Mouse (Mus musculus): ENCODE measurements at regions not wholly inside any gene's neighbourhood (a gene's known extent, or its start where the extent isn't known, plus 50 kb on each side); places are given as distances from the start of the nearest gene placed in this dataset.
A peak's percentile ranks its signal among the peaks of the same experiment; 100 is the strongest.

DNA sequence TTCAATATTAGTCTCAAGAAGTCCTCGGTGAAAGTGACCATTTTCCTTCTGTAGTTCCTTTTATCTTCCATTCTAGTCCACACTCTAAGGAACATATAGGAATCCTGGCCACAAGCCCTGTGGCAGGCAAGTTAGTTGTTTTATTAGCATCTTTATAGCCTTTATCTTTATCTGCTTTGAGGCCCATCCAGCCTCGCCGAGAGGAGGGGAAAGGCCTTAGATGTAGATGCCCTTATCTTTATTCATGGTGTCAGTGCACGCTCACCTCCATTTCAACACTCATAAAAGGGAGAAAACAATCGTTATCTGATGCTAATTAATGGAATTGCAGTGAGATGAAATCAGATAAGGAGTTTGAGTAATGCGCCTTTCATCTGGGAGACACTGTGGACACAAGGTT, 65.1 kb downstream of the Zfand5 start:
- DNase-seq (ENCODE audit: low read depth, low spot score), result no peak

DNA sequence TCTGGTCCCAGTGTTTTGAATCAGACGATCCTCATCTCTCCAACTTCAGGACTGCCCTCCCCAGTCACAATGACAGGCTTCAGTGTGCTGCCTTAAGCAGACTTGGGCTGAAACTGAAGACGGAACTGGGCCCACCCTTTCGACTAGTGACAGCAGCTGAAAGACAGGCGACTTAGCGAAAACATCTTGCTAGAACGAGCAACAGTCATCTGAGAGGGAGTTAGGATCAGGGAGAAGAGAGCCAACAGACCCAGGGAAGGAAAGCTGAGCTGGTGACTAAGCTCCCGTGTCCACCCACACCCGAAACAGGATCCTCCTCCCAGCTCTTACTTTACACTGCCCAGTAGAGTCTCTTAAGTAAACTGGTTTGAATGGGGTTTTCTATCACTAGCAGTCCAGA, 68.5 kb downstream of the Zfand5 start:
- peak; percentile 66 for DNase-seq (ENCODE audit: low read depth, low spot score)

All from brain, adult 2 months (tissue).